Mouse (Mus musculus) brain, embryonic 14.5 days (tissue): ENCODE measurements at regions not wholly inside any gene's neighbourhood (a gene's known extent, or its start where the extent isn't known, plus 50 kb on each side); places are given as distances from the start of the nearest gene placed in this dataset.

Experiments used
- CTCF ChIP-seq: fragments of 200-500 bp; IDR thresholded peaks from 2 replicates; pipeline ENCODE4 v1.5.1; 2012; ENCODE audit warnings: inconsistent platforms, mild to moderate bottlenecking, moderate library complexity, borderline replicate concordance; ENCODE audit not compliant: insufficient read depth, insufficient read length; ENCODE audit errors: extremely low read depth
- POLR2A ChIP-seq: fragments of 200-500 bp; IDR thresholded peaks from 2 replicates; pipeline ENCODE4 v1.6.1; 2012; ENCODE audit warnings: mild to moderate bottlenecking, inconsistent platforms, borderline replicate concordance; ENCODE audit not compliant: poor library complexity, insufficient read depth, insufficient read length, severe bottlenecking; ENCODE audit errors: extremely low read depth

GRCm38 (mm10) chr10:98674131-98674530 is 240.1 kb upstream of the Atp2b1 start:
- TF ChIP-seq CTCF (no peak), POLR2A (no peak)
